In genomic region chr3:41695681-41696080, GRCm38 (mm10) we compare ENCODE assay signal across 22 mouse cellular contexts.
"Had no signal": no experiment of that assay in that cellular context is flagged by ENCODE, and none has a peak within 500 bp of the region (broad histone marks: within the 10 kb centered on the region; RNA-seq: fewer than 3 reads in every experiment).

No protein-coding gene starts in this region.

- H3K4me3 ChIP-seq: gastrocnemius, adult 2 months; heart, adult 2 months; heart, embryonic 12.5 days; hindbrain, embryonic 13.5 days; hindbrain, embryonic 15.5 days; layer of hippocampus, adult 2 months; limb, embryonic 13.5 days; limb, embryonic 15.5 days; liver, embryonic 12.5 days had no signal

- H3K4me2 ChIP-seq: heart, embryonic 12.5 days; hindbrain, embryonic 13.5 days; hindbrain, embryonic 15.5 days; limb, embryonic 13.5 days; limb, embryonic 15.5 days; liver, embryonic 12.5 days had no signal

- H3K36me3 ChIP-seq: liver, embryonic 12.5 days had no signal

- ATAC-seq: hindbrain, postnatal 0 days; intestine, embryonic 16.5 days; liver, embryonic 12.5 days had no signal

- H3K9ac ChIP-seq: heart, embryonic 12.5 days; hindbrain, embryonic 13.5 days; hindbrain, embryonic 15.5 days; limb, embryonic 13.5 days; limb, embryonic 15.5 days; liver, embryonic 12.5 days; liver, embryonic 14.5 days had no signal

- H3K27ac ChIP-seq: gastrocnemius, adult 2 months; heart, adult 2 months; hindbrain, embryonic 13.5 days; hindbrain, embryonic 15.5 days; hindbrain, postnatal 0 days; layer of hippocampus, adult 2 months; limb, embryonic 13.5 days; limb, embryonic 15.5 days; liver, embryonic 12.5 days; liver, embryonic 14.5 days had no signal

- H3K27me3 ChIP-seq: heart, embryonic 12.5 days; hindbrain, embryonic 13.5 days; hindbrain, embryonic 15.5 days; limb, embryonic 13.5 days; limb, embryonic 15.5 days; liver, embryonic 12.5 days had no signal

- H3K4me1 ChIP-seq: heart, embryonic 12.5 days; hindbrain, embryonic 13.5 days; hindbrain, embryonic 15.5 days; limb, embryonic 13.5 days; limb, embryonic 15.5 days; liver, embryonic 12.5 days had no signal

- DNase-seq: gastrocnemius, adult 2 months; gastrocnemius, postnatal 14 days; gastrocnemius, postnatal 36 days; heart, adult 11 months; heart, adult 2 months; heart, postnatal 10 days; kidney, adult 18-20 months; kidney, adult 8-10 months; kidney, postnatal 10 days; kidney, postnatal 25 days; kidney, postnatal 4 days; left cerebral cortex, postnatal 4 days had no signal

- H3K9me3 ChIP-seq: heart, embryonic 12.5 days; hindbrain, embryonic 13.5 days; hindbrain, embryonic 15.5 days; limb, embryonic 15.5 days; liver, embryonic 12.5 days had no signal
